Mouse (Mus musculus): ENCODE data around the gene Rundc1.

GRCm38 (mm10) chr11:101442127-101442693 lies 17.3 kb downstream of the Rundc1 start, which contains the start of gene Rpl27:
- TF ChIP-seq CTCF (IDR thresholded peaks at IDR 0.05; ENCODE audit: low read depth) = peak; percentile 94
- peak; percentile 74 for TF ChIP-seq EP300 (IDR thresholded peaks at IDR 0.05; ENCODE audit: low read depth)
